Mouse (Mus musculus): ENCODE measurements around the gene Ttc27.

DNA sequence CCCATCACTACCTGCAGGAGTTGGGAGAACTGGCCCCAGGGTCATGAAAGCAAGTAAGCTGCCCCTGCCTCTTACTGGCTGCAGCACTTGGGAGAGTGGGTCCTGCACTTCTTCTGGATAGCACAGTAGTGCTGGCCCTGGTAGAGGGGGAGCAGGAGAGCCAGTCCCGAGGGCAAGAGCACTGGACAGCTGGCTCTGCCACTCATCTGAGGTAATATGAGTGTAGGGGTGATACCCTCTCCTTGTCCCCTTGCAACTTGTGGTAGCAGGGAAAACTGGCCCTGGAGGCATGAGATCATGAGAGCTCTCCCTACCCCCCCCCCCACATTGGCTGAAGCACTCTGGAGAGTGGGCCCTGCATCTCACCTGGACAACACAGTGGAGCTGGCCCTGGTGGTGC is 1.8 kb upstream of the Ttc27 start:
- no peak for TF ChIP-seq POLR2A (IDR thresholded peaks at IDR 0.05; ENCODE audit: borderline replicate concordance, extremely low read depth, insufficient read depth, insufficient read length, poor library complexity, severe bottlenecking)
- no peak for TF ChIP-seq CTCF (IDR thresholded peaks at IDR 0.05; ENCODE audit: borderline replicate concordance, extremely low read depth, insufficient read depth, insufficient read length)
